Mouse (Mus musculus) neural tube, embryonic 13.5 days (tissue): ENCODE measurements around the gene Cirbp. TPM values are rescaled to one million over a fixed set of nuclear protein-coding genes. Genes with fewer than 3 reads are reported as not detected.
A peak's percentile ranks its signal among the peaks of the same experiment; 100 is the strongest.

Experiments
- ATAC-seq: fragments of 200-750 bp; cut with Nextera tagmentation; 2 replicates; pipeline ENCODE4 v1.8.0; 2017; ENCODE audit warnings: low read depth, mild to moderate bottlenecking, moderate TSS enrichment, moderate library complexity
- H3K27ac ChIP-seq: fragments of 300-500 bp; sonication (generic); replicated peaks from 2 replicates; pipeline ENCODE4 v1.5.1; 2015; ENCODE audit warnings: moderate library complexity, mild to moderate bottlenecking, inconsistent platforms
- H3K27me3 ChIP-seq: fragments of 300-500 bp; sonication (generic); 2 replicates; pipeline ENCODE4 v1.6.1; 2015; ENCODE audit warnings: mild to moderate bottlenecking, inconsistent platforms
- H3K36me3 ChIP-seq: fragments of 300-500 bp; sonication (generic); 2 replicates; pipeline ENCODE4 v1.6.1; 2015; ENCODE audit warnings: mild to moderate bottlenecking, inconsistent platforms
- H3K4me1 ChIP-seq: fragments of 300-500 bp; sonication (generic); replicated peaks from 2 replicates; pipeline ENCODE4 v1.6.1; 2015; ENCODE audit warnings: inconsistent platforms
- H3K4me2 ChIP-seq: fragments of 300-500 bp; sonication (generic); 2 replicates; pipeline ENCODE4 v1.6.1; 2015; ENCODE audit warnings: inconsistent platforms, mild to moderate bottlenecking, moderate library complexity
- H3K4me3 ChIP-seq: fragments of 300-500 bp; sonication (generic); 2 replicates; pipeline ENCODE4 v1.5.1; 2015; ENCODE audit warnings: mild to moderate bottlenecking, inconsistent platforms
- H3K9ac ChIP-seq: fragments of 300-500 bp; sonication (generic); 2 replicates; pipeline ENCODE4 v1.6.1; 2015; ENCODE audit warnings: moderate library complexity, mild to moderate bottlenecking, inconsistent platforms
- H3K9me3 ChIP-seq: fragments of 300-500 bp; sonication (generic); 2 replicates; pipeline ENCODE4 v1.6.1; 2016; ENCODE audit warnings: inconsistent platforms
- WGBS: fragments of 180-500 bp; shearing (Covaris S2); methylation state at CpG from one replicate; pipeline ENCODE4 v1.1.7; 2015; 5-methylcytosine and 5-hydroxymethylcytosine counted together
- polyA plus RNA-seq: library from polyadenylated mRNA; unstranded; fragments of >200 nt; fragmentation: Nextera tagmentation; extraction: Ambion mirVana; gene quantifications from 2 replicates; pipeline ENCODE4 v1.2.1, GENCODE M21; 2015

Gene Cirbp
- polyA plus RNA-seq, 1 experiment from 2014 or later, result 325 TPM

GRCm38 (mm10) chr10:80170601-80171021, 4.8 kb downstream of the Cirbp start:
- Histone ChIP-seq H3K36me3 (peaks cover 30% of the 10 kb centered on the region), H3K4me1 (peaks cover 67% of the 10 kb centered on the region), H3K4me2 (no peak overlapping the region), H3K27me3 (no peaks in the 10 kb centered on the region), H3K27ac (peak overlapping the region; percentile 92; the same call in 1 of the 2 replicates), H3K9ac (0 out of 2 replicates have a peak overlapping the region, but pooled peaks have one; percentile 0), H3K9me3 (no peaks in the 10 kb centered on the region), H3K4me3 (no peak overlapping the region)
- 96% methylated on average over 19 of the region's 19 CpGs for WGBS
- ATAC-seq, result no peak

GRCm38 (mm10) chr10:80171252-80171651, 5.5 kb downstream of the Cirbp start:
- Histone ChIP-seq H3K9ac (peak overlapping the region; percentile 74; the same call in 1 of the 2 replicates), H3K4me1 (peaks cover 66% of the 10 kb centered on the region), H3K27ac (peak overlapping the region; percentile 92), H3K4me2 (0 out of 2 replicates have a peak overlapping the region, but pooled peaks have one; percentile 66), H3K4me3 (no peak overlapping the region), H3K27me3 (no peaks in the 10 kb centered on the region), H3K36me3 (peaks cover 30% of the 10 kb centered on the region), H3K9me3 (no peaks in the 10 kb centered on the region)
- no peak for ATAC-seq
- 94% methylated on average over 15 of the region's 15 CpGs for WGBS

GRCm38 (mm10) chr10:80171760-80172526, 6.2 kb downstream of the Cirbp start:
- WGBS, result 77% methylated on average over 45 of the region's 45 CpGs

GRCm38 (mm10) chr10:80172527-80173292, 6.9 kb downstream of the Cirbp start, which contains the start of gene 1600002K03Rik:
1600002K03Rik (plus strand) TSS chr10:80172944.
- peak within 1 kb of the TSS; percentile 52 for H3K4me3 ChIP-seq
- peak within 1 kb of the TSS; percentile 66 for H3K4me2 ChIP-seq
- peak within 1 kb of the TSS; percentile 92 for H3K27ac ChIP-seq
- no peaks in the 10 kb centered on the region for H3K27me3 ChIP-seq
- H3K9me3 ChIP-seq, result no peaks in the 10 kb centered on the region
- peaks cover 30% of the 10 kb centered on the region for H3K36me3 ChIP-seq
- H3K9ac ChIP-seq, result peak within 1 kb of the TSS; percentile 74
- ATAC-seq, result peak; percentile 72
- 9% methylated on average over 35 of the region's 35 CpGs for WGBS
- H3K4me1 ChIP-seq, result peaks cover 57% of the 10 kb centered on the region

More at GRCm38 (mm10) chr10:80171760-80172526, 6.2 kb downstream of the Cirbp start:
- peak overlapping the region; percentile 92 for H3K27ac ChIP-seq
- H3K36me3 ChIP-seq, result peaks cover 30% of the 10 kb centered on the region
- H3K4me1 ChIP-seq, result peaks cover 60% of the 10 kb centered on the region
- peak overlapping the region; percentile 52 for H3K4me3 ChIP-seq
- H3K4me2 ChIP-seq, result peak overlapping the region; percentile 66
- no peak for ATAC-seq
- no peaks in the 10 kb centered on the region for H3K9me3 ChIP-seq
- peak overlapping the region; percentile 74 for H3K9ac ChIP-seq
- H3K27me3 ChIP-seq, result no peaks in the 10 kb centered on the region

- 5% methylated on average over 11 of the region's 11 CpGs for WGBS
These were observed 7.6 kb downstream of the Cirbp start for GRCm38 (mm10) chr10:80173358-80173757.

GRCm38 (mm10) chr10:80173955-80174640, 8.3 kb downstream of the Cirbp start:
- no peak for ATAC-seq
- 88% methylated on average over 10 of the region's 10 CpGs for WGBS
- H3K27me3 ChIP-seq, result no peaks in the 10 kb centered on the region

More at GRCm38 (mm10) chr10:80173358-80173757, 7.6 kb downstream of the Cirbp start:
- Histone ChIP-seq H3K4me2 (peak overlapping the region; percentile 66), H3K4me1 (peaks cover 56% of the 10 kb centered on the region), H3K4me3 (peak overlapping the region; percentile 52), H3K27me3 (no peaks in the 10 kb centered on the region), H3K9ac (peak overlapping the region; percentile 74), H3K27ac (peak overlapping the region; percentile 92), H3K36me3 (peaks cover 30% of the 10 kb centered on the region), H3K9me3 (no peaks in the 10 kb centered on the region)
- ATAC-seq, result no peak

GRCm38 (mm10) chr10:80174705-80175104, 8.9 kb downstream of the Cirbp start:
- H3K4me3 ChIP-seq, result no peak overlapping the region
- ATAC-seq, result no peak
- H3K27me3 ChIP-seq, result no peaks in the 10 kb centered on the region
- no peak overlapping the region for H3K27ac ChIP-seq
- H3K36me3 ChIP-seq, result peaks cover 28% of the 10 kb centered on the region
- H3K9ac ChIP-seq, result 0 out of 2 replicates have a peak overlapping the region, but pooled peaks have one; percentile 22
- peaks cover 43% of the 10 kb centered on the region for H3K4me1 ChIP-seq
- no peaks in the 10 kb centered on the region for H3K9me3 ChIP-seq
- H3K4me2 ChIP-seq, result no peak overlapping the region
- 75% methylated on average over 2 of the region's 2 CpGs for WGBS

More at GRCm38 (mm10) chr10:80173955-80174640, 8.3 kb downstream of the Cirbp start:
- Histone ChIP-seq H3K27ac (no peak overlapping the region), H3K4me2 (peak overlapping the region; percentile 66; the same call in 1 of the 2 replicates), H3K4me3 (no peak overlapping the region), H3K9me3 (no peaks in the 10 kb centered on the region), H3K9ac (no peak overlapping the region), H3K4me1 (peaks cover 49% of the 10 kb centered on the region), H3K36me3 (peaks cover 30% of the 10 kb centered on the region)

GRCm38 (mm10) chr10:80175536-80176269, 9.9 kb downstream of the Cirbp start:
- Histone ChIP-seq H3K9ac (0 out of 2 replicates have a peak overlapping the region, but pooled peaks have one; percentile 6), H3K4me2 (no peak overlapping the region), H3K9me3 (no peaks in the 10 kb centered on the region), H3K27me3 (no peaks in the 10 kb centered on the region), H3K36me3 (peaks cover 18% of the 10 kb centered on the region), H3K27ac (no peak overlapping the region), H3K4me1 (peaks cover 42% of the 10 kb centered on the region), H3K4me3 (no peak overlapping the region)
- no peak for ATAC-seq
- 20% methylated on average over 4 of the region's 4 CpGs for WGBS

GRCm38 (mm10) chr10:80176270-80176834, 10.6 kb downstream of the Cirbp start:
- Histone ChIP-seq H3K27ac (no peak overlapping the region), H3K36me3 (peaks cover 13% of the 10 kb centered on the region), H3K9me3 (no peaks in the 10 kb centered on the region), H3K4me2 (no peak overlapping the region), H3K27me3 (no peaks in the 10 kb centered on the region), H3K4me1 (peaks cover 42% of the 10 kb centered on the region), H3K4me3 (no peak overlapping the region), H3K9ac (0 out of 2 replicates have a peak overlapping the region, but pooled peaks have one; percentile 6)
- WGBS, result 80% methylated on average over 5 of the region's 5 CpGs
- no peak for ATAC-seq

GRCm38 (mm10) chr10:80177441-80178279, 11.9 kb downstream of the Cirbp start:
- no peak for ATAC-seq
- 0 out of 2 replicates have a peak, but pooled peaks cover 3% of the 10 kb centered on the region for H3K36me3 ChIP-seq
- H3K4me2 ChIP-seq, result no peak overlapping the region
- no peaks in the 10 kb centered on the region for H3K27me3 ChIP-seq
- H3K9ac ChIP-seq, result peak overlapping the region; percentile 31; the same call in 1 of the 2 replicates
- no peak overlapping the region for H3K4me3 ChIP-seq
- H3K27ac ChIP-seq, result no peak overlapping the region
- WGBS, result 67% methylated on average over 7 of the region's 7 CpGs
- H3K4me1 ChIP-seq, result peaks cover 42% of the 10 kb centered on the region
- H3K9me3 ChIP-seq, result no peaks in the 10 kb centered on the region
